Mouse (Mus musculus) lung, postnatal 0 days (tissue): ENCODE data around the gene Tanc1.

ENCODE experiments used
- CTCF ChIP-seq: IDR thresholded peaks from 2 replicates; pipeline ENCODE4 v1.5.1; 2016; ENCODE audit warnings: antibody characterized with exemption, mild to moderate bottlenecking
- EP300 ChIP-seq: IDR thresholded peaks from 2 replicates; pipeline ENCODE4 v1.6.1; 2016; ENCODE audit warnings: antibody characterized with exemption, mild to moderate bottlenecking, control low read depth

DNA sequence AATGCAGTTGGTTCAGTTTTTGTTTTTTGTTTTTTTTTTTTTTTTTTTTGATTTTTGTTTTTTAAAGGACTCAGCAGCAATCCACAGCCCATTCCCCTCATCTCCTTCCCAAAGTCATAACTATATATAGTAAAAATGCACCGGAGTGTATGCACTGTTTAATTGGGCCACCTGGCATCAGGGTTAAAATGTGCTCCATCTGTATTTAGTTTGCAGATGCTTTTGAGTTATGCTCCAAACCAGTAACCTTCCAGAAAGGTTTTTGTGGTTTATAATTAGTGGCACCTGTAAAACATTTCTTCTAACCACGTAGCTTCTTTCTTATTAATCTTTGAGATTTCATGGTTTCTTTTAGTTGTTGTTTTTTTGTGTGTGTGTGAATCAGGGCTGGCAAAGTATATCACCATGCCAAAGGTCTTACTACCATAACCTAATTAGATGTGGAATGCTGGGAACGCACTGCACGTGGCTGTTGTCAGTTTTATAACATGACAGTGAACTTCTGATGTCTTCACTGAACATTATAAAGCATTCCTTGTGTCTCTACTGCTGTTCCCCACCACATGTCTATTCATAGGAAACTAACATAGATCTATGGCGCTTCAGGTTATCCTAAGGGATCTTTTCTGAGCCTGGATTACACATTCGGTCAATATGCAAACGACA lies 86.9 kb downstream of the Tanc1 start:
- TF ChIP-seq EP300: no peak
- no peak for TF ChIP-seq CTCF
